Mouse (Mus musculus): ENCODE data around the gene Gm49336.

DNA sequence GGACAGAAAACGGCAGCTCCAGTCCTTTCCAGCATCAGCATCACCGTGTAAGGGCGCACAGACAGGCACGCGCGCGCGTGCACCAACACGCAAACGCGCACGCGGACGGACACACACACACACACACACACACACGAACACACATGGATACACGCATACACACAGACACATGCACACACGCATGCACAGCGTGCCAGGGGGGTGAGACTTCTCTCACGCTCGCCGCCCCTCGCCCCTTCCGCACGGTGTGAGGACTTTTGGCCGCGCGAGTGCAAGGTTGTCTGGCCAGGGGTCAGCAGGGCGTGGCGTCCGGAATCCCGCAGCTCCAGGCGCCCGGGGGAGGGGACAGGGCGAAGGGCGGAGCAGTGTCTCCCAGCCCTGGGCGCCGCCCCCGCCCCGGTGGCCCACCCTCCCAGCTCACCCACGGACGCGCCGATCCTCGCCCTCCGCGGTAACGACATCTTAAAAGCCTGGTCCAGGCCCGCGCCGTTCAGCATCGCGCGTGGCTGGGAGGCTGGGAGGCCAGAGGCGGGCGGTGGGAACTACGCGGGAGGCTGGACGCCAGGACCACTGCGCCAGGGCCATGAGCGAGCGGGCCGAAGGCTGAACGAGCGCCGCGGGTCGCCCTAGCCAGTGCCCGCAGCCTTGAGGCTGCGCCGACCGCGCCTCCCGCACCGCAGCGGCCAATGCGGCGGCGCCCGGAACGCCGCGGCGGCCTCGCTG is 74.3 kb downstream of the Gm49336 start:
- no peak for TF ChIP-seq CTCF (IDR thresholded peaks at IDR 0.05; ENCODE audit: low read depth, low read length)
- TF ChIP-seq POLR2A (IDR thresholded peaks at IDR 0.05; ENCODE audit: borderline replicate concordance, low read depth, low read length): no peak

Measured in bone marrow macrophage, adult 2 months (primary cell).